Mouse (Mus musculus): ENCODE measurements at regions not wholly inside any gene's neighbourhood (a gene's known extent, or its start where the extent isn't known, plus 50 kb on each side); places are given as distances from the start of the nearest gene placed in this dataset.

DNA sequence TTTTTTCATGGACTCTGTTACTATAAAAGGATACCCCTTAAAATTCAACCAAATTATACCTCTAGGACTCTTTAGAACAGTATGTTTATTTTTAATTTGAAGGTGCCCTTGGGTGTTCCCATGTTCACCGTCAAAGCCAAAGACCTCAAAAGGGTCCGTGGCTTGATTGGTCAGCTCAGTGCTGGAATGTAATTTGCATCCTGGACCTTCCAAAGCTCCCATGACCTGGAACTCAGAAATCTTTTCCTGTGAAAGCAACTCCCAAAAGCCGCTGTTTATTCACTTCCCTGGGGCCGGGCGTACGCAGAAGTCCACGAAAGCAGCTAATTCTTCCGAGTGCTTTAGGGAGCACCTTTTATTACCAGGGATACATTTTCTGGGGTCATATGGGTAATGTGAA, 105.1 kb upstream of the Ahi1 start:
- TF ChIP-seq POLR2A (IDR thresholded peaks at IDR 0.05; ENCODE audit: control insufficient read depth in 1 of 2, insufficient read depth in 1 of 2, low read depth in 1 of 2, low read length in 2 of 2, poor library complexity in 1 of 2) (no peak), TAL1 (IDR thresholded peaks at IDR 0.05; ENCODE audit: low read length) (no peak)

All from MEL (cell line).